Mouse (Mus musculus): ENCODE results near the gene Kctd14. TPM values are rescaled to one million over a fixed set of nuclear protein-coding genes. Genes with fewer than 3 reads are reported as not detected.

Kctd14 gene
- polyA plus RNA-seq, 1 experiment from 2014 or later = 32.4 TPM

DNA sequence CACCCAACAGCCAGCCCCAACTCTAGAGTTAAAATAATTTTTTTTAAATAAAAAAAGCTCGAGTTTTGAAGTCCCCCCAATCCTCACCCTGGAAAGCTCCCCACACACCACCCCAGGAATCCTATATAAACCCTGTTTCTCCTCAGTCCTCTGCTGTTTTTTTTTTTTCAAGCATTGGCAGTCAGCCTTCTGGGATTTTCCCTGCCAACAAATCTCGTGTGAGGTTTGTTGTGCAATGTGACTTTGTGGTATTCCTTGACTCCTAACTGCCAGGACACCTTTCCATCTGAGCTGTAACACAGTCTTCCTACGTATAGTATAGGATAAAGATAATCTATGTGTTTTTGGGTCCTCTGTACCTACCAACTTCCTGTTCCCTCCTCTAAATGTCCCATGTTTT, 28.2 kb downstream of the Kctd14 start:
- Histone ChIP-seq H3K4me3 (ENCODE audit: low read depth, low read length) (no peak overlapping the region), H3K27me3 (ENCODE audit: control insufficient read depth, insufficient read depth, low read length) (no peaks in the 10 kb centered on the region), H3K4me2 (replicated peaks; ENCODE audit: low read depth) (no peak overlapping the region), H3K9ac (ENCODE audit: low read length) (no peak overlapping the region), H3K4me1 (replicated peaks; ENCODE audit: control insufficient read depth, insufficient read depth) (no peaks in the 10 kb centered on the region; the same call in 1 of the 2 replicates), H3K9me3 (ENCODE audit: control insufficient read depth, low read length) (no peaks in the 10 kb centered on the region), H3K27ac (replicated peaks) (no peak overlapping the region), H3K36me3 (ENCODE audit: control insufficient read depth, insufficient read depth, low read length) (no peaks in the 10 kb centered on the region)
- ATAC-seq (ENCODE audit: low FRiP score, low TSS enrichment) (no peak), DNase-seq (ENCODE audit: low spot score) (no peak)
- 30% methylated on average over 3 of the region's 3 CpGs for WGBS
- TF ChIP-seq EP300 (optimal IDR thresholded peaks at IDR 0.05) = no peak
- TF ChIP-seq CTCF (IDR thresholded peaks at IDR 0.05; ENCODE audit: low read depth) = no peak

DNA sequence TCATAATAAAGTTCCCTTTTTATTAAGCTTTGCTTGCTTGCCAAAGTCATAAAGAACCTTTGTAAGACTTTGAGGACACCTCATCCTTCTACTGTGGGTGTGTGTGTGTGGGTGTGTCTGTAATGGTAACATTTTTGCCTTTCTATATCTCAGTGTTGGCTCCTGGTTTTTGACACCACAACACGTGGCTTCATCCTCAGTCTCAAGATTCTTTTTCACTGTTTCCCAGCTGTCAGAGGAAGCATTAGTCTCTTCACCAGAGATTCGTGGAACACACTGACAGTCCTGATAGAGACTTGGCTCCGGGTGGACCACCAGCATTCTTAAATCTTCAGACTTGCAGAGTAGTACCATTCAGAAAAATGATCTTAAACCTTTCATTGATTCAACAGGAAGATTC, 29.2 kb downstream of the Kctd14 start:
- Histone ChIP-seq H3K4me1 (replicated peaks; ENCODE audit: control insufficient read depth, insufficient read depth) (no peaks in the 10 kb centered on the region; the same call in 1 of the 2 replicates), H3K4me2 (replicated peaks; ENCODE audit: low read depth) (peak overlapping the region; percentile 48), H3K36me3 (ENCODE audit: control insufficient read depth, insufficient read depth, low read length) (peaks cover 8% of the 10 kb centered on the region; the same call in 1 of the 2 replicates), H3K4me3 (ENCODE audit: low read depth, low read length) (peak overlapping the region; percentile 48), H3K27me3 (ENCODE audit: control insufficient read depth, insufficient read depth, low read length) (no peaks in the 10 kb centered on the region), H3K27ac (replicated peaks) (no peak overlapping the region; the same call in 1 of the 2 replicates), H3K9ac (ENCODE audit: low read length) (no peak overlapping the region), H3K9me3 (ENCODE audit: control insufficient read depth, low read length) (no peaks in the 10 kb centered on the region)
- no peak for TF ChIP-seq EP300 (optimal IDR thresholded peaks at IDR 0.05)
- no peak for TF ChIP-seq CTCF (IDR thresholded peaks at IDR 0.05; ENCODE audit: low read depth)
- no peak for ATAC-seq (ENCODE audit: low FRiP score, low TSS enrichment)
- 5% methylated on average over 3 of the region's 3 CpGs for WGBS
- DNase-seq (ENCODE audit: low spot score) = no peak

DNA sequence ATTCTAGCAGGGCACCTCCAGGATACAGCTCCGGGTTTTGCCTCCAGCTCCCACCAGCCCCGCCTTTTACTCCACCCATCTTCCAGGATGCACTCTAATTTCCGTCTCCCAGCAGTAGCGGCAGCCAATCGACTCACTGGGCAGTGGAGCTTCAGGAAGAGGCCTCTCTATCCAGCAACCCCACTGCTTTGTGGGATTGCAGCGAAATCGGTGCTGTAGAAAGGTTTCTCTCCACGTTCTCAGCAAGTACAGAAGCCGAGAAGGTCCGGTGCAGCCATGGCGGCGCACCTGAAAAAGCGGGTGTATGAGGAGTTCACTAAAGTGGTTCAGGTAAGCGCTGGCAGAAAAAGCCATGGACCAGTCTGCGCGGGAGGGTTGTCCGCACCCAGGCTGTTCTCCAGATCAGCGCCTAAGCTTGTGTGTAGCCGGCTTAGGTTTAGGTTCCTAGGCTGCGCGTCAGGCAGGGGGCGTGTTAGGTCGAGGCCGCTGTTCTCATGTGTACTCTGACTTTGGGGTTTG, 29.8 kb downstream of the Kctd14 start, which contains the start of gene Ints4:
TSS of gene Ints4 (plus strand) at position 136 of the 519 bp plus-strand sequence.
- Histone ChIP-seq H3K4me2 (replicated peaks; ENCODE audit: low read depth) (peak within 1 kb of the TSS; percentile 59), H3K27me3 (ENCODE audit: control insufficient read depth, insufficient read depth, low read length) (no peaks in the 10 kb centered on the region), H3K27ac (replicated peaks) (peak within 1 kb of the TSS; percentile 49), H3K4me1 (replicated peaks; ENCODE audit: control insufficient read depth, insufficient read depth) (no peaks in the 10 kb centered on the region; the same call in 1 of the 2 replicates), H3K4me3 (ENCODE audit: low read depth, low read length) (peak within 1 kb of the TSS; percentile 48), H3K36me3 (ENCODE audit: control insufficient read depth, insufficient read depth, low read length) (peaks cover 8% of the 10 kb centered on the region; the same call in 1 of the 2 replicates), H3K9ac (ENCODE audit: low read length) (peak within 1 kb of the TSS; percentile 50), H3K9me3 (ENCODE audit: control insufficient read depth, low read length) (no peaks in the 10 kb centered on the region)
- 1% methylated on average over 24 of the region's 24 CpGs for WGBS
- TF ChIP-seq EP300 (optimal IDR thresholded peaks at IDR 0.05) (no peak), CTCF (IDR thresholded peaks at IDR 0.05; ENCODE audit: low read depth) (peak; percentile 60)
- DNase-seq (ENCODE audit: low spot score) = peak; percentile 94
- ATAC-seq (ENCODE audit: low FRiP score, low TSS enrichment) = peak; percentile 99

DNA sequence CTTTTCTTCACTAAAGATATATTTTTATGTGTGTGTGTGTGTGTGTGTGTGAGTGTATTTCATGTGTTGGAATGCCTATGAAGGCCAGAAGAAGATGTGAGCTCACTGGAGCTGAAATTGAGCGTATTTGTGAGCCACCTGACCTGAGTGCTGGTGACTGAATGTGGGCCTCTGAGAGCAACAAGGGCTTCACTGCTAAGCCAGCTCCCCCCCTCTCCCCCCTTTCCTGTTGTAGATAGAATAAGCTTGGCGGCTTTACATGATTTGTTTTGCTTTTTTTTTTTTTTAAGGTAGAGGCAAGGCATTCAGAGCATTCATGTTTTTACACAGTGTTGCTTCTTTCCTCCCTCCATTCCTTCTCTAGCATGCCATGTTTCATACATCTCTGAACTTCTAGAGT, 32.3 kb downstream of the Kctd14 start:
- peaks cover 15% of the 10 kb centered on the region; the same call in 1 of the 2 replicates for H3K36me3 ChIP-seq (ENCODE audit: control insufficient read depth, insufficient read depth, low read length)
- H3K9ac ChIP-seq (ENCODE audit: low read length) = no peak overlapping the region
- no peak for ATAC-seq (ENCODE audit: low FRiP score, low TSS enrichment)
- no peak for DNase-seq (ENCODE audit: low spot score)
- 81% methylated on average over 2 of the region's 2 CpGs for WGBS
- H3K27me3 ChIP-seq (ENCODE audit: control insufficient read depth, insufficient read depth, low read length) = no peaks in the 10 kb centered on the region
- H3K4me1 ChIP-seq (replicated peaks; ENCODE audit: control insufficient read depth, insufficient read depth) = no peaks in the 10 kb centered on the region; the same call in 1 of the 2 replicates
- no peak overlapping the region for H3K4me3 ChIP-seq (ENCODE audit: low read depth, low read length)
- TF ChIP-seq CTCF (IDR thresholded peaks at IDR 0.05; ENCODE audit: low read depth) (no peak), EP300 (optimal IDR thresholded peaks at IDR 0.05) (no peak)
- H3K9me3 ChIP-seq (ENCODE audit: control insufficient read depth, low read length) = no peaks in the 10 kb centered on the region
- no peak overlapping the region for H3K4me2 ChIP-seq (replicated peaks; ENCODE audit: low read depth)
- H3K27ac ChIP-seq (replicated peaks) = no peak overlapping the region

DNA sequence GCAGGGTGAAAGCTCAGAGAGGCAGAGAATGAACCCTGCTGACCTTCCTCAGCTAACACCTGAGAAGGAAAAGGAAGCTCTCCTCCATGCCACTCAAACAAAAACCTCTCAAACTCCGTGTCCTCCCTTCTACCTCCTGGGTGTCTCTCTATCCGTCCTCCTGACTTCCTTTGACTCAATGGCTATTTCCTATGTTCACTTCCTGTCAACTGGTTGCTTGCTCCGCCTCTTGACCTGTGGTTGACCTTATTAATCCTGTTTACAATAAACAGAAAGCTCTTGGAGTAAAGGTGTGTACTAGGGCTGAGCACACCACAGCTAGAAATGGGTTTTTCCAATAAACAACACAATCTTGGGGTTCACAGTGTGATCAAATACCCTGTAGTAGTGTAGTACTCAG, 40.0 kb downstream of the Kctd14 start:
- no peaks in the 10 kb centered on the region for H3K27me3 ChIP-seq (ENCODE audit: control insufficient read depth, insufficient read depth, low read length)
- WGBS = 76% methylated on average over 3 of the region's 3 CpGs
- no peaks in the 10 kb centered on the region for H3K9me3 ChIP-seq (ENCODE audit: control insufficient read depth, low read length)
- no peak overlapping the region for H3K9ac ChIP-seq (ENCODE audit: low read length)
- H3K4me2 ChIP-seq (replicated peaks; ENCODE audit: low read depth) = no peak overlapping the region
- H3K4me3 ChIP-seq (ENCODE audit: low read depth, low read length) = no peak overlapping the region
- DNase-seq (ENCODE audit: low spot score) = no peak
- H3K36me3 ChIP-seq (ENCODE audit: control insufficient read depth, insufficient read depth, low read length) = peaks cover 12% of the 10 kb centered on the region; the same call in 1 of the 2 replicates
- no peak overlapping the region for H3K27ac ChIP-seq (replicated peaks)
- H3K4me1 ChIP-seq (replicated peaks; ENCODE audit: control insufficient read depth, insufficient read depth) = no peaks in the 10 kb centered on the region
- ATAC-seq (ENCODE audit: low FRiP score, low TSS enrichment) = no peak
- no peak for TF ChIP-seq CTCF (IDR thresholded peaks at IDR 0.05; ENCODE audit: low read depth)
- TF ChIP-seq EP300 (optimal IDR thresholded peaks at IDR 0.05) = no peak

DNA sequence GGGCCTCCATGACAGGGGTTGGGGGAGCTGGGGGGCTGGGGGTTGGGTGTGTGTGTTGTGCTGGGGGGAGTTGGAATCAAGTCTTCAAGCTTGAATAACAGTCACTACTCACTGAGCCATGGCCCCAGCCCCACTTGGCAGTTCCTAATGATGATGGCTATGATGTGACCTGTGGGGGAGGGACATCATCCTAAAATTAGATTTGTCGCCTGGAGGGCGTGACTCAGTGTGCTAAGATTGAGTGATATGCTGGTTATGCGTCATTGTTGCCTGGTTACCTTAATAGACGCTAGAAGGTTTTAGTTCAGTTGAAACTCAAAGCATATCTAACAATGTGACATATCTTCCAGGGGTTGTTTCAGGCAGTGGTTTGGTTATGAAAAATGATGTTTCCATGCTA, 41.3 kb downstream of the Kctd14 start:
- no peak overlapping the region for H3K27ac ChIP-seq (replicated peaks)
- no peaks in the 10 kb centered on the region for H3K4me1 ChIP-seq (replicated peaks; ENCODE audit: control insufficient read depth, insufficient read depth)
- no peak overlapping the region for H3K4me3 ChIP-seq (ENCODE audit: low read depth, low read length)
- no peak for TF ChIP-seq CTCF (IDR thresholded peaks at IDR 0.05; ENCODE audit: low read depth)
- TF ChIP-seq EP300 (optimal IDR thresholded peaks at IDR 0.05) = no peak
- no peaks in the 10 kb centered on the region for H3K27me3 ChIP-seq (ENCODE audit: control insufficient read depth, insufficient read depth, low read length)
- peaks cover 9% of the 10 kb centered on the region; the same call in 1 of the 2 replicates for H3K36me3 ChIP-seq (ENCODE audit: control insufficient read depth, insufficient read depth, low read length)
- H3K9me3 ChIP-seq (ENCODE audit: control insufficient read depth, low read length) = no peaks in the 10 kb centered on the region
- DNase-seq (ENCODE audit: low spot score) (no peak), ATAC-seq (ENCODE audit: low FRiP score, low TSS enrichment) (no peak)
- H3K4me2 ChIP-seq (replicated peaks; ENCODE audit: low read depth) = no peak overlapping the region
- no peak overlapping the region for H3K9ac ChIP-seq (ENCODE audit: low read length)
- WGBS = 75% methylated on average over 4 of the region's 4 CpGs
